Mouse (Mus musculus): ENCODE results near the gene Kcnip1. TPM values are rescaled to one million over a fixed set of nuclear protein-coding genes. Genes with fewer than 3 reads are reported as not detected.

The Kcnip1 gene
- polyA plus RNA-seq, 1 experiment from 2014 or later: 38.8 TPM

DNA sequence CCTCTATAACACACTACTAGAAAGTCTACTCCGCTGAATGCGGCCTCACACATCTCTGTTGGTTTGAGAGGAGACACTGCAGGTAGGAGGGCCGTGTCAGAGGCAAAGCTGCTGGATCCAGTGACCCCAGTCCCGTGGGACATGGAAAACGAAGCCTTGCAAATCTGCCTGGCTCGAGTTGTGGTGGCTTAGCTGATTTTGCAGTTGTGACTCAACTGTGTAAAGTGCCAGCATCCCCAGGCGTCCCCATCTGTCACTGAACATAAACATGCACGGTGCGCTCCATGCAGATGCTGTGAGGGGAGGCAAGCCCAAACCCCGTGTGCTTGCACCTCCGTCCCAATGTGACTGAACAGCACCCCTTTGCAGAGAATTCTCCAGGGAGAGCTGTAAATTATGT, 63.5 kb downstream of the Kcnip1 start:
- ATAC-seq (ENCODE audit: low FRiP score, low read depth): no peak
- no peaks in the 10 kb centered on the region for H3K9me3 ChIP-seq
- H3K4me3 ChIP-seq: no peak overlapping the region
- no peak overlapping the region for H3K9ac ChIP-seq
- no peak overlapping the region for H3K27ac ChIP-seq
- no peaks in the 10 kb centered on the region for H3K36me3 ChIP-seq
- peaks cover 7% of the 10 kb centered on the region; the same call in 1 of the 2 replicates for H3K27me3 ChIP-seq (replicated peaks)
- 61% methylated on average over 11 of the region's 11 CpGs for WGBS
- peaks cover 5% of the 10 kb centered on the region; the same call in 1 of the 2 replicates for H3K4me1 ChIP-seq
- H3K4me2 ChIP-seq (replicated peaks): no peak overlapping the region

DNA sequence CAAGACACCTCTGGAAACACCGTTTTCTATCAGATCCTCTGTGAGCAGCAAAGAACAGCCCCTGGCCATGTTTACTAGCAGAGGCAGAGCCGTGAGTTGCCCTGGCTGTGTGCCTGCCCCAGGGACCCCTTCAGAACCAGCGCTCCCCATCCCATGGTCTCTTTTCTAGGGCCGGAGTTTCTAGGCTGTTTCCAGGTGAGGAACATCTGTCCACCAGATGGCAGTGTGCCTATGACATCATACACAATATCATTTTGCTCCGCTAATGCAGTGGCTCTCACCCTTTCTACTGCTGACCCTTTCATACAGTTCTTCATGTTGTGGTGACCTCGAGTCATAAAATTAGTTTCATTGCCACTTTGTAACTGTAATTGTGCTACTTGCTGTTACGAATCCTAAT, 64.3 kb downstream of the Kcnip1 start:
- ATAC-seq (ENCODE audit: low FRiP score, low read depth): no peak
- peaks cover 5% of the 10 kb centered on the region; the same call in 1 of the 2 replicates for H3K4me1 ChIP-seq
- 42% methylated on average over 7 of the region's 7 CpGs for WGBS

DNA sequence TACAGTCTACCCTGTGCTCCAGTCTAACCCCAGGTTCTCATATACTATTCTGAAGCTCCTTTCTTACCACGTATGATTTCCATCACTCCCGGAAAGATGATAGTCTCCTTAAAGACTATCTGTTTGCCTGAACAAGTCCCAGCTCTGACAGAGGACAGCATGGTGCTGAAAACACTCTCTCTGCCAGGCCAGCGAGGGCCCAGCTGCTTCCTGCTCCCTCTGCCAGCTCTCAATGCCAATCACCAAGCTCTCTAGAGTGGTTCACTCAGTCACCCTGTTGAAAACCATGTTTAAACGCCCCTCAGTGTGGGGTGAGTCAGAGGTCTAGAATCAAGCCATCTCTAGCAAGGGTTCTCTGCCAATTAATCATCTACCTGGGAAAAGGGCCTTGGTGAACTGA, 65.1 kb downstream of the Kcnip1 start:
- Histone ChIP-seq H3K36me3 (no peaks in the 10 kb centered on the region), H3K9ac (no peak overlapping the region), H3K4me1 (peaks cover 5% of the 10 kb centered on the region; the same call in 1 of the 2 replicates), H3K4me3 (no peak overlapping the region), H3K4me2 (replicated peaks) (no peak overlapping the region), H3K27ac (no peak overlapping the region), H3K27me3 (replicated peaks) (peaks cover 7% of the 10 kb centered on the region; the same call in 1 of the 2 replicates), H3K9me3 (no peaks in the 10 kb centered on the region)
- WGBS: 84% methylated on average over 4 of the region's 4 CpGs
- no peak for ATAC-seq (ENCODE audit: low FRiP score, low read depth)

More for the DNA sequence above, 64.3 kb downstream of the Kcnip1 start:
- Histone ChIP-seq H3K27me3 (replicated peaks) (peaks cover 7% of the 10 kb centered on the region; the same call in 1 of the 2 replicates), H3K9me3 (no peaks in the 10 kb centered on the region), H3K9ac (no peak overlapping the region), H3K27ac (no peak overlapping the region), H3K36me3 (no peaks in the 10 kb centered on the region), H3K4me2 (replicated peaks) (no peak overlapping the region), H3K4me3 (no peak overlapping the region)

DNA sequence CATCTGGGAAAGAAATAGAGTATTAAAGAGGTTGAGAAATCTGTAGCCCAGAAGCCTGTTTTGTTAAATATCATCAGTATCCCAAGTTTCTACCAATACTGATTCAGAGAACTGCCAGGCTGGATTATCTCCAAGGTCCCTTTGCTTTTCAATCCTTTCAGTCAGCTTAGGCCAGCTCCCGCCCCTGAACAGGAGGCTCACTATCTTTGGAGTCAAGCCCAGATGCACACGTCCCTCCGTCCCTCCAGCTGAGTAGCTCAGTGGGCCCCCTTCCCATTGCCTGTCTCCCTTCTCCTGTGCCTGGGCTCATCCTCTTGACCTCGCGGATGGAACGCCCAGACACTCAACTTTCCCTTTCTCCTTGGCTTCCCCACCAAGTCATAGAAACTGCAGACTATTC, 65.6 kb downstream of the Kcnip1 start:
- H3K36me3 ChIP-seq: no peaks in the 10 kb centered on the region
- H3K4me2 ChIP-seq (replicated peaks): no peak overlapping the region
- WGBS: 75% methylated on average over 6 of the region's 6 CpGs
- H3K9me3 ChIP-seq: no peaks in the 10 kb centered on the region
- H3K4me3 ChIP-seq: no peak overlapping the region
- ATAC-seq (ENCODE audit: low FRiP score, low read depth): no peak
- H3K27ac ChIP-seq: no peak overlapping the region
- H3K27me3 ChIP-seq (replicated peaks): peaks cover 7% of the 10 kb centered on the region; the same call in 1 of the 2 replicates
- H3K9ac ChIP-seq: no peak overlapping the region
- peaks cover 5% of the 10 kb centered on the region; the same call in 1 of the 2 replicates for H3K4me1 ChIP-seq

DNA sequence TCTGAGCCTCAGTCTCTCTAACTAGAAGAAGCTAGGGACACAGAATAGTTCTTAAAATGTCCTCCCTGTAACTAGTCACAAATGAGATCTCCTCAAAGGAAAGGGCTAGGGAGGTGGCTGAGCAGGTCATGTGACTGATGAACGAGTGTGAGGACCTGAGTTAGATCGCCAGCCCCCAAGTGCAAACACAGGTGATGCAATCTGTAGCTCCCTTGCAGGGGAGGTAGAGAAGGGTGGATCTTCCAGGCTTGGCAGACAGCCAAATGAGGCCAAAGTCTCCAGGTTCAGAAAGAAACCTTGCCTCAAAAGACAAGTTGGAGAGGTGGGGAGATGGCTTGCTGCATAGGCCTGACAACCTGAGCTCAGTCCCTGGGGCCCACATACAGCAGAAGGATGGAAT, 66.4 kb downstream of the Kcnip1 start:
- Histone ChIP-seq H3K9me3 (no peaks in the 10 kb centered on the region), H3K4me2 (replicated peaks) (no peak overlapping the region), H3K9ac (no peak overlapping the region), H3K27me3 (replicated peaks) (peaks cover 7% of the 10 kb centered on the region; the same call in 1 of the 2 replicates), H3K4me3 (no peak overlapping the region), H3K27ac (no peak overlapping the region), H3K36me3 (no peaks in the 10 kb centered on the region), H3K4me1 (peaks cover 3% of the 10 kb centered on the region; the same call in 1 of the 2 replicates)
- ATAC-seq (ENCODE audit: low FRiP score, low read depth): no peak
- 71% methylated on average over 2 of the region's 2 CpGs for WGBS

DNA sequence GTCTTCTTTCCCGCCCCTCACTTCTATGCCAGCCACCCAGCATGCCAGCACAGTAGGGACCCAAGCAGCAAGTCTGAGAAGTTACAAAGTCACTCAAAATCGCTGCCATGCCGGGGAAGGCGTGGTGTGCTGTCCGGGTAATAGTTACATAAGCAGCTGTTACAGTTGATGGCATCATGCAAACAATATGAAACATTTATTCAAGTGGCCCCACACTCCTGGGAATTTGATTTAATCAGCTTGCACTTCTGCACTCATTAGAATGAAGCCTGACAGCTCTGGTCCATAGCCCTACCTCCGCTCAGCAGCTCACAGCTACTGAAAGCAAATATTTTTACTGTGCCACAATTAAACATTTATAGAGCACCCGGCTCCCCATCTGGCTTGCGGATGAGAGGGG, 67.2 kb downstream of the Kcnip1 start:
- no peak overlapping the region for H3K4me2 ChIP-seq (replicated peaks)
- H3K4me1 ChIP-seq: peaks cover 6% of the 10 kb centered on the region; the same call in 1 of the 2 replicates
- no peak for ATAC-seq (ENCODE audit: low FRiP score, low read depth)
- no peak overlapping the region for H3K4me3 ChIP-seq
- WGBS: 79% methylated on average over 8 of the region's 8 CpGs
- no peak overlapping the region for H3K9ac ChIP-seq
- H3K27ac ChIP-seq: no peak overlapping the region
- peaks cover 7% of the 10 kb centered on the region; the same call in 1 of the 2 replicates for H3K27me3 ChIP-seq (replicated peaks)
- no peaks in the 10 kb centered on the region for H3K9me3 ChIP-seq
- no peaks in the 10 kb centered on the region for H3K36me3 ChIP-seq

DNA sequence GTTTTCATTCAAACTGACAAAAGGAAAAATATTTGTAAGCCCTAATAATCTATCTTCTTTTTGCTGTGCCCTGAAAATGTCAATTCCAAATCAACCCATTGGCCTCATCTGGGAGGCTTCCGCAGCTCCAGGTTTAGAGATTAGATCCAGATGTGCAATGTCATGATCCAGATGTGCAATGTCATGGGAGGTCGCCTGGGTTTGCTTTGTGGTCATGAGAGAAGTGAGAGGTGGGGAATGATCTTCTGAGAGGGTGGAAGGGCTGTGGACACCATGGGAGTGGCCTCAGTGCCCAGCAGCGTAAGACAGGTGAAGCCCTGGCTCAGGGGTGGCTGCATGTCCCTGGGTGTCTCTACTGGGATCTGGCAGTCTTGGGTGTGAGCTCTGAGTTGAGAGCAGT, 69.9 kb downstream of the Kcnip1 start:
- H3K27me3 ChIP-seq (replicated peaks): peaks cover 7% of the 10 kb centered on the region; the same call in 1 of the 2 replicates
- WGBS: 78% methylated on average over 3 of the region's 3 CpGs
- no peak overlapping the region for H3K4me2 ChIP-seq (replicated peaks)
- H3K36me3 ChIP-seq: no peaks in the 10 kb centered on the region
- ATAC-seq (ENCODE audit: low FRiP score, low read depth): no peak
- no peak overlapping the region for H3K4me3 ChIP-seq
- no peaks in the 10 kb centered on the region for H3K9me3 ChIP-seq
- H3K4me1 ChIP-seq: peaks cover 6% of the 10 kb centered on the region; the same call in 1 of the 2 replicates
- H3K27ac ChIP-seq: no peak overlapping the region
- no peak overlapping the region for H3K9ac ChIP-seq

DNA sequence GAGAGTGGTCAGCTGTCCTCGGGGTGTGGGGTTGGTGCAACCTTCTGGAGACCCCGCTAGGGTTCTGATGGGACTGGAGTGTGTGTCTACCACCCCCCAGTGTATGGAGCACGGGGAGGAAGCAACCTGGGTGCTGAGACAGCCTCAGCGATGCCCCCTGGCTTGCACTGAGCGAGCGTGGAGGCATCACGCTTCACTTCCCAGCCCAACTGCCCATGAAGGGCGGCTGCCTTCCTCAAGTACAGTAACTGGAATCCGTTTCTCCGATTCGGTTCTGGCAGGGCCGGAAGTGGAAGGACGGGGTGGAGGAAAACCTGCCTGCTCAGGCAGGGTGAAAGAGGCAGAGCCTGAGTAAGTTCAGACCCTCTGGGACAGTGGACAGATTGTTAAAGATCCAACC, 71.5 kb downstream of the Kcnip1 start:
- Histone ChIP-seq H3K27ac (no peak overlapping the region), H3K4me1 (peaks cover 6% of the 10 kb centered on the region; the same call in 1 of the 2 replicates), H3K9me3 (no peaks in the 10 kb centered on the region), H3K27me3 (replicated peaks) (peaks cover 2% of the 10 kb centered on the region; the same call in 1 of the 2 replicates), H3K36me3 (no peaks in the 10 kb centered on the region), H3K4me2 (replicated peaks) (no peak overlapping the region), H3K9ac (no peak overlapping the region), H3K4me3 (no peak overlapping the region)
- 67% methylated on average over 13 of the region's 13 CpGs for WGBS
- no peak for ATAC-seq (ENCODE audit: low FRiP score, low read depth)

DNA sequence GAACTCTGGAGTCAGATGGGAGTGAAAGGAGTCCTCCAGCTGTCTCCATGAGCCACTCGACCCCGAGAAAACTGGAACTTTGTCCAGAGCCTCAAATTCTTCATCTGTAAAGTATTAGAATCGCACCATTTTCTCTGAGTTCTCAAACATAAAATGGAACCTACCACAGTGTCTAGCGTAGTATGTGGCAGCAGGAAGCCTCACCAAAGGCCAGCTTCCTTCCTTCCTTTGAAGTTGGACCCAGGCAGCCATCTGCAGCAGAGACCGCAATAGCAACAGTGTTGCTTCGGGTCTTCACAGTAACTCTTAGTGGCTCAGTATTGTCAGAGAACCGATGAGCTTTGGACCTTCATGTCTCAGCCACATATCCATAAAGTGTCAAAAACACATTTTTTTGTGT, 73.1 kb downstream of the Kcnip1 start:
- Histone ChIP-seq H3K4me3 (no peak overlapping the region), H3K27me3 (replicated peaks) (no peaks in the 10 kb centered on the region), H3K4me1 (peaks cover 4% of the 10 kb centered on the region; the same call in 1 of the 2 replicates), H3K27ac (no peak overlapping the region), H3K4me2 (replicated peaks) (no peak overlapping the region), H3K9ac (no peak overlapping the region), H3K36me3 (no peaks in the 10 kb centered on the region), H3K9me3 (no peaks in the 10 kb centered on the region)
- no peak for ATAC-seq (ENCODE audit: low FRiP score, low read depth)
- 75% methylated on average over 7 of the region's 7 CpGs for WGBS

DNA sequence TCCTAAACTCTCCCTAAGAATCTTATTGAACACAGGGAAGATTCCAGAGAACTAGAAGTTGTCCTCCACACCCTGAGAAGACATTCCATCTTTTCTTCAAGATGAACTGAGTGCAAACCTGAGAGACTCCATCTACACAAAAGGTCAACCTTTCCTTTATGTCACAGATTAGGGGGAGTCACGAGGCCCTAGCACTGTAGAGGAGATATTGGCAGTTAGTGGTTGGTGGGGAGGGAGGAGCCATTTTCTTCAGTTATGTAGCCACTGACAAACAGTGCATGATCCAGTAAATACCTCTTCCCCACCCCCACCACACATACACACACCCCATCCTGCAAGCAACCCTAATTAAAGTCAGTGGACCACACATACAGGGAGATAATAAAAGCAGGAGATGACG, 74.5 kb downstream of the Kcnip1 start:
- WGBS: 36% methylated on average over 2 of the region's 2 CpGs
- no peak for ATAC-seq (ENCODE audit: low FRiP score, low read depth)

DNA sequence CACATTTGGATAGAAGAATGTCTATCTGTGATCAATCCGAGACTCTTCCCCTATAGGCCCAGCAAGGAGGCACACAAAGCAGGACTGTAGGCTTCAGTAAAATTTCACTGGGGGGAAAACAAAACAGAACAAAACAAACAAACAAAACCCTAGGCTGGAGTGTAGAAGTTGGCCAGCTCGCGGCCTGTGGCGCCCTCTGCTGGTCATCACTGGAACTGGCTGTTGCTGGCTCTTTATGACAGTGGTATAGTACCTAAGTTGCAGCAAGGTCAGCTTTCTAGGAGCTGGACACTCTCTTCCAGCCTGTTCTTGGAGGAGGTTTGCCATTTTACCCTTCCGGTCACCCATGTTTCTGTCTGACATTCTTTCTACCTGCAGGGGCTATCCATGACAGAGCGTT, 75.4 kb downstream of the Kcnip1 start:
- Histone ChIP-seq H3K27me3 (replicated peaks) (no peaks in the 10 kb centered on the region), H3K9me3 (no peaks in the 10 kb centered on the region), H3K4me3 (no peak overlapping the region), H3K9ac (no peak overlapping the region), H3K27ac (no peak overlapping the region), H3K4me2 (replicated peaks) (no peak overlapping the region), H3K4me1 (peaks cover 4% of the 10 kb centered on the region; the same call in 1 of the 2 replicates), H3K36me3 (no peaks in the 10 kb centered on the region)
- peak; percentile 74 for ATAC-seq (ENCODE audit: low FRiP score, low read depth)
- WGBS: 22% methylated on average over 6 of the region's 6 CpGs

More for the DNA sequence above, 74.5 kb downstream of the Kcnip1 start:
- H3K27me3 ChIP-seq (replicated peaks): no peaks in the 10 kb centered on the region
- H3K4me3 ChIP-seq: no peak overlapping the region
- no peaks in the 10 kb centered on the region for H3K9me3 ChIP-seq
- no peaks in the 10 kb centered on the region for H3K36me3 ChIP-seq
- H3K4me1 ChIP-seq: peaks cover 4% of the 10 kb centered on the region; the same call in 1 of the 2 replicates
- no peak overlapping the region for H3K27ac ChIP-seq
- H3K9ac ChIP-seq: no peak overlapping the region
- H3K4me2 ChIP-seq (replicated peaks): no peak overlapping the region

DNA sequence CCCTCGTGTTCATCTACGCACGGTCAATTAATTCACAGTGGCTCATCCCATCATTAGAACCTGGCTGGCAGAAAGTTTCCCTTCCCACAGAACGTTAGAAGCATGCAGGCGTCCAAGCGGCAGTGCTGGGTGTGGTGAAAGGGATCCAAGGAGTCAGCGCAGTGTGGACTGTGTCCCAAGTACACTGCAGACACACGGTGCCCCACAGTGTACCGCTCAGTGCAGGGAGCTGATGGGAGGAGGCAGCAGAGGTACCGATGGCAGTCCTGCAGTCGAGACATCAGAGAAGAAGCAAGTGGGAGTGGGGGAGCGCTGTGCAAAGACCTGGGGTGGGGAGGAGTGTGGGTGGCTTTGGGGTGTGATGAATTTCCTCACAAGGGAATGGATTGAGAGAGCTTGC, 78.7 kb downstream of the Kcnip1 start:
- Histone ChIP-seq H3K4me1 (0 out of 2 replicates have a peak, but pooled peaks cover 6% of the 10 kb centered on the region), H3K4me2 (replicated peaks) (no peak overlapping the region), H3K4me3 (no peak overlapping the region), H3K36me3 (no peaks in the 10 kb centered on the region), H3K27ac (no peak overlapping the region), H3K9ac (no peak overlapping the region), H3K9me3 (no peaks in the 10 kb centered on the region), H3K27me3 (replicated peaks) (no peaks in the 10 kb centered on the region)
- no peak for ATAC-seq (ENCODE audit: low FRiP score, low read depth)
- WGBS: 67% methylated on average over 12 of the region's 12 CpGs

DNA sequence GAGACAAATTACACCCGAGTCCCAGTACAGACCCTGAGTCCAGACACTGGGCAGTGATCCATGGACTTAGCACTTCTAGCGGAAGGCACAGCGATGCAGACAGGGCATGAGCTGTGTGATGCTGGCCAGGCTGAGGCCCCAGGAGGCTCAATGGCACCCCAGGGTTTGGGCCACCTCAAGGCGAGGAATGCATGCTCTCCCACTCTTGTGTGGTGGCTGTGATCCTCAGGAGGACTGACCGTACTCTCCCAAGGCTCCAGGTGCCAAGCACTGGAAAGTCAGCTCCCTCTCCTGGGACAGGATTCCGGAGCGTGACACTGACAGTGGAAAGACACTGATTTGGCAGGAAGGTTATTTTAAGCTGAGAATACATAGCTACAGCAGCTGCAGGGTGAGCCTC, 79.9 kb downstream of the Kcnip1 start:
- WGBS: 88% methylated on average over 7 of the region's 7 CpGs
- no peaks in the 10 kb centered on the region for H3K9me3 ChIP-seq
- no peak overlapping the region for H3K9ac ChIP-seq
- 0 out of 2 replicates have a peak, but pooled peaks cover 6% of the 10 kb centered on the region for H3K4me1 ChIP-seq
- no peak for ATAC-seq (ENCODE audit: low FRiP score, low read depth)
- no peak overlapping the region for H3K4me2 ChIP-seq (replicated peaks)
- no peak overlapping the region for H3K4me3 ChIP-seq
- no peaks in the 10 kb centered on the region for H3K36me3 ChIP-seq
- H3K27me3 ChIP-seq (replicated peaks): no peaks in the 10 kb centered on the region
- no peak overlapping the region for H3K27ac ChIP-seq
